Mouse (Mus musculus): ENCODE measurements at regions not wholly inside any gene's neighbourhood (a gene's known extent, or its start where the extent isn't known, plus 50 kb on each side); places are given as distances from the start of the nearest gene placed in this dataset.

DNA sequence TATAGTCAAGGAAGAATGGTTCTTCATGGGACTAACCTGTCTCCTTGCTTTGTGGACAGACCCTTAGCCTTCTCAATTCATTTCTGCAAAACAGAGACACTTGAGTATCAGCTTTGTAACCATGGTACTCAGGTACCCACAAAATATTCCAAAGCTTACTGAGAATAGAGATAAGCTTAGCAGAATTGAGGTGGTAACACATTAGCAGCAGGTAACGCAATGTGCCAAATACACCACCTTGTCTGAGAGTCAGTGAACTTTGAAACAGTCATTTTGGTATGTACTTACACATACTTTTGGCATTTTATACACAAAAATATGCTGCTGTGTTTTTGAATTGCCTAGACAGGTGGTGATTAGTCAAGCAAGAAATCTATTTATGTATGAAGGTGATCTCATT is 69.8 kb upstream of the Slc6a14 start:
- DNase-seq: no peak

GRCm38 (mm10) chrX:21651508-21652297 is 63.0 kb upstream of the Slc6a14 start:
- DNase-seq: peak; percentile 7
